Mouse (Mus musculus) thymus, adult 2 months (tissue): ENCODE data around the gene C3.

Experiments used
- CTCF ChIP-seq: fragments of 200-500 bp; IDR thresholded peaks from 2 replicates; pipeline ENCODE4 v1.5.1; 2012; ENCODE audit warnings: mild to moderate bottlenecking, control low read depth, low read length, moderate library complexity, borderline replicate concordance; ENCODE audit not compliant: control insufficient read depth, poor library complexity, insufficient read depth; ENCODE audit errors: extremely low read depth
- POLR2A ChIP-seq: fragments of 200-500 bp; IDR thresholded peaks from 2 replicates; pipeline ENCODE4 v1.6.1; 2012; ENCODE audit warnings: mild to moderate bottlenecking, low read length, control low read depth, moderate library complexity; ENCODE audit not compliant: control insufficient read depth, poor library complexity, insufficient read depth; ENCODE audit errors: extremely low read depth

DNA sequence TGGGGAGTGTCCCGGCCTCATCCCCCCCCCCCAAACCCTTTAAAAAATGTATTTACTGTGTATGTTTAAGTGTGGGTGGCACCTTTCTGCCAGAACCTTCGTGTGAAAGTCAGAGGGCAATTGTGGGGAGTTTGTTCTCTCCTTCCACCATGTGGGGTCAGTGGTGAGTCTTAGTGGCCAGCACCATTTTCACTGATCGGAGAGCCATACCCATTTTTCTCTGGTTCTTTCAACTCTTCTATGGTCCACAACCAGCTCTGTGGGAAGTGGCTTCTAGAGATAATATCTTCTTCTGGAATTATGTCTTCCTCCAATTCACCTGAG, 8.1 kb downstream of the C3 start:
- TF ChIP-seq POLR2A (no peak), CTCF (no peak)
